Mouse (Mus musculus) hindbrain, embryonic 11.5 days (tissue): Measurements from ENCODE around the gene Slc25a39. TPM values are rescaled to one million over a fixed set of nuclear protein-coding genes. Genes with fewer than 3 reads are reported as not detected.

Source experiments
- ATAC-seq: fragments of 200-750 bp; cut with Nextera tagmentation; 2 replicates; pipeline ENCODE4 v1.8.0; 2017; ENCODE audit warnings: mild to moderate bottlenecking, moderate TSS enrichment, moderate library complexity; ENCODE audit not compliant: low FRiP score
- DNase-seq: peaks from one replicate; pipeline ENCODE4 v3.0.0-alpha.2; 2015; ENCODE audit warnings: low spot score
- H3K27ac ChIP-seq: fragments of 300-500 bp; sonication (generic); 2 replicates; pipeline ENCODE4 v1.5.1; 2014; ENCODE audit warnings: mild to moderate bottlenecking, low read depth, low read length
- H3K27me3 ChIP-seq: fragments of 300-500 bp; sonication (generic); 2 replicates; pipeline ENCODE4 v1.6.1; 2014; ENCODE audit warnings: mild to moderate bottlenecking, low read length, moderate library complexity, mixed read lengths; ENCODE audit not compliant: control insufficient read depth, insufficient read depth
- H3K36me3 ChIP-seq: fragments of 300-500 bp; sonication (generic); 2 replicates; pipeline ENCODE4 v1.6.1; 2014; ENCODE audit warnings: mild to moderate bottlenecking, low read length, moderate library complexity, mixed read lengths; ENCODE audit not compliant: control insufficient read depth, insufficient read depth
- H3K4me1 ChIP-seq: fragments of 300-500 bp; sonication (generic); replicated peaks from 2 replicates; pipeline ENCODE4 v1.6.1; 2014; ENCODE audit warnings: low read length, mixed read lengths; ENCODE audit not compliant: control insufficient read depth, insufficient read depth
- H3K4me2 ChIP-seq: fragments of 300-500 bp; sonication (generic); replicated peaks from 2 replicates; pipeline ENCODE4 v1.6.1; 2014; ENCODE audit warnings: mild to moderate bottlenecking, low read depth, low read length
- H3K4me3 ChIP-seq: fragments of 300-500 bp; sonication (generic); 2 replicates; pipeline ENCODE4 v1.5.1; 2014; ENCODE audit warnings: low read depth, low read length
- H3K9ac ChIP-seq: fragments of 300-500 bp; sonication (generic); 2 replicates; pipeline ENCODE4 v1.6.1; 2014; ENCODE audit warnings: low read depth, low read length
- H3K9me3 ChIP-seq: fragments of 300-500 bp; sonication (generic); 2 replicates; pipeline ENCODE4 v1.6.1; 2016; ENCODE audit warnings: low read length; ENCODE audit not compliant: control insufficient read depth
- WGBS: fragments of 180-500 bp; shearing (Covaris S2); extraction: QIAGEN DNeasy Blood & Tissue Kit; methylation state at CpG from one replicate; pipeline ENCODE4 v1.1.7; 2014; 5-methylcytosine and 5-hydroxymethylcytosine counted together
- polyA plus RNA-seq: library from polyadenylated mRNA; unstranded; fragments of >200 nt; fragmentation: Nextera tagmentation; extraction: Ambion mirVana; gene quantifications from 2 replicates; pipeline ENCODE4 v1.2.1, GENCODE M21; 2014

Slc25a39 gene
- polyA plus RNA-seq, 1 experiment from 2014 or later, result 152 TPM

GRCm38 (mm10) chr11:102356190-102356589 lies 51.6 kb downstream of the Slc25a39 start:
- no peak for ATAC-seq

GRCm38 (mm10) chr11:102355501-102355900 lies 52.2 kb downstream of the Slc25a39 start:
- Histone ChIP-seq H3K4me2 (no peak overlapping the region), H3K36me3 (no peaks in the 10 kb centered on the region), H3K9ac (no peak overlapping the region), H3K4me3 (no peak overlapping the region), H3K4me1 (no peaks in the 10 kb centered on the region), H3K27me3 (no peaks in the 10 kb centered on the region), H3K9me3 (no peaks in the 10 kb centered on the region), H3K27ac (no peak overlapping the region)
- WGBS, result 85% methylated on average over 3 of the region's 3 CpGs
- DNase-seq (no peak), ATAC-seq (no peak)

More at GRCm38 (mm10) chr11:102356190-102356589, 51.6 kb downstream of the Slc25a39 start:
- Histone ChIP-seq H3K9me3 (no peaks in the 10 kb centered on the region), H3K9ac (no peak overlapping the region), H3K27me3 (no peaks in the 10 kb centered on the region), H3K4me2 (no peak overlapping the region), H3K4me3 (no peak overlapping the region), H3K4me1 (no peaks in the 10 kb centered on the region), H3K27ac (no peak overlapping the region), H3K36me3 (no peaks in the 10 kb centered on the region)
- no peak for DNase-seq
- 84% methylated on average over 12 of the region's 12 CpGs for WGBS

GRCm38 (mm10) chr11:102353021-102353431 lies 54.7 kb downstream of the Slc25a39 start:
- ATAC-seq, result no peak
- 45% methylated on average over 8 of the region's 8 CpGs for WGBS
- no peak overlapping the region for H3K9ac ChIP-seq

More at GRCm38 (mm10) chr11:102353021-102353431, 54.7 kb downstream of the Slc25a39 start:
- no peak for DNase-seq
- Histone ChIP-seq H3K9me3 (no peaks in the 10 kb centered on the region), H3K4me1 (no peaks in the 10 kb centered on the region), H3K27me3 (no peaks in the 10 kb centered on the region), H3K27ac (no peak overlapping the region), H3K4me2 (no peak overlapping the region), H3K36me3 (no peaks in the 10 kb centered on the region), H3K4me3 (no peak overlapping the region)

Other genes with a start within 250 kb of the Slc25a39 start
- gene Lsm12, start 222.7 kb downstream of the Slc25a39 start, polyA plus RNA-seq, result 76.0 and 80.1 TPM in 2 replicates
- gene G6pc3, start 218.3 kb downstream of the Slc25a39 start, polyA plus RNA-seq, result 28.8 and 31.9 TPM in 2 replicates
- 32.2 and 36.6 TPM in 2 replicates for gene Hdac5, start 177.8 kb downstream of the Slc25a39 start, polyA plus RNA-seq
- 13.2 and 14.0 TPM in 2 replicates for gene BC030867, start 159.1 kb downstream of the Slc25a39 start, polyA plus RNA-seq
- gene Asb16, start 139.2 kb downstream of the Slc25a39 start, polyA plus RNA-seq, result 0.06 and 0.08 TPM in 2 replicates
- gene Tmub2, start 123.0 kb downstream of the Slc25a39 start, polyA plus RNA-seq, result 64.0 and 65.2 TPM in 2 replicates
- gene Atxn7l3, start 111.3 kb downstream of the Slc25a39 start, polyA plus RNA-seq, result 17.5 and 22.0 TPM in 2 replicates
- gene Ubtf, start 88.2 kb downstream of the Slc25a39 start, polyA plus RNA-seq, result 82.1 and 83.4 TPM in 2 replicates
- gene Slc4a1, start 41.7 kb downstream of the Slc25a39 start, polyA plus RNA-seq, result 25.8 and 28.1 TPM in 2 replicates
- 43.3 and 47.8 TPM in 2 replicates for gene Rundc3a, start 14.5 kb downstream of the Slc25a39 start, polyA plus RNA-seq
- 43.3 and 47.2 TPM in 2 replicates for gene Grn, start 22.4 kb upstream of the Slc25a39 start, polyA plus RNA-seq
- gene Fam171a2, start 39.7 kb upstream of the Slc25a39 start, polyA plus RNA-seq, result 10.7 and 11.7 TPM in 2 replicates
- gene Itga2b, start 62.2 kb upstream of the Slc25a39 start, polyA plus RNA-seq, result 3.9 and 5.5 TPM in 2 replicates
- gene Gpatch8, start 148.4 kb upstream of the Slc25a39 start, polyA plus RNA-seq, result 48.8 and 68.1 TPM in 2 replicates
- 5.6 and 7.3 TPM in 2 replicates for gene Gm11627, start 171.5 kb upstream of the Slc25a39 start, polyA plus RNA-seq
- gene Fzd2, start 196.4 kb upstream of the Slc25a39 start, polyA plus RNA-seq, result 29.5 and 31.7 TPM in 2 replicates